11 mouse cellular contexts compared by ENCODE assay signal in the genomic region with DNA sequence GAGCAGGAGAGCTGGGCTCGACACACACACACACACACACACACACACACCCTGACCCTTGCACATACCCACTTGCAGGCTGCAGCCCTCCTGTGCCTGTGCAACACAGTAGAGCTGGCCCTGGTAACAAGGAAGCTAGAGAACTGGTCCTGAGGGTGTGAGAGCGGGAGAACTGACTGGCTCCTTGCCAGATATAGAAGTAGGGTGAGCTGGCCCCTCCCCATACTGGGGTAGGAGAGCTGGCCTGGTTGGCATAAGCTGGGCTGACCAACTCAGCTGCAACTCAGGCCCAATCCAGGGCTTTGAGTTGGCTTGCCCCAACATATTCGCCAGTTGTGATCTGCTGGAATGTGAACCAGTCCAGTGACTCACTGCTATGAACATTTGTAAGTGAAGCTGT. TPM values are rescaled to one million over a fixed set of nuclear protein-coding genes. Genes with fewer than 3 reads are reported as not detected.
A peak's percentile ranks its signal among the peaks of the same experiment; 100 is the strongest.
DNase-seq lines count a peak whose midpoint lies in the region; TF ChIP-seq lines count a peak whose summit lies in the region.
"Had no signal": no experiment of that assay in that cellular context is flagged by ENCODE, and none has a peak within 500 bp of the region (broad histone marks: within the 10 kb centered on the region; RNA-seq: fewer than 3 reads in every experiment).

No protein-coding gene starts in this region.

- no peaks in the 10 kb centered on the region for H3K27me3 ChIP-seq in thymus, adult 2 months (ENCODE audit: control insufficient read depth, insufficient read depth, low read length)
- H3K27me3 ChIP-seq: embryonic facial prominence, embryonic 15.5 days; neural tube, embryonic 12.5 days had no signal

- peak; percentile 51 to 83 for DNase-seq in adrenal gland, adult (ENCODE audit: inconsistent age in 2 of 2, low spot score in 1 of 2)
- no peak for DNase-seq in adrenal gland, postnatal 25 days
- peak; percentile 32 for DNase-seq in testis, postnatal 10 days (ENCODE audit: low spot score)
- DNase-seq in testis, postnatal 14 days (ENCODE audit: low spot score), result no peak
- DNase-seq in kidney, postnatal 36 days, result peak; percentile 24 to 25
- DNase-seq in urinary bladder, postnatal 36 days (ENCODE audit: low spot score in 2 of 2), result peak; percentile 65 to 79
- no peak for DNase-seq in heart, postnatal 14 days
- no peak for DNase-seq in thymus, adult 2 months

- 89% methylated on average over 3 of the region's 3 CpGs for WGBS in thymus, adult 2 months

- intact Hi-C loops in heart, postnatal 14 days (cut with DNase I), result no loop called here

- H3K27ac ChIP-seq in thymus, adult 2 months (ENCODE audit: control insufficient read depth, insufficient read depth, low read length), result no peak overlapping the region
- H3K27ac ChIP-seq: embryonic facial prominence, embryonic 15.5 days; hindbrain, postnatal 0 days; neural tube, embryonic 12.5 days had no signal

- no peak overlapping the region for H3K4me3 ChIP-seq in thymus, adult 2 months (ENCODE audit: control insufficient read depth, insufficient read depth, low read length)
- H3K4me3 ChIP-seq: embryonic facial prominence, embryonic 15.5 days; neural tube, embryonic 12.5 days had no signal

- no peak for TF ChIP-seq CTCF in thymus, adult 2 months (IDR thresholded peaks at IDR 0.05; ENCODE audit: borderline replicate concordance, control insufficient read depth, extremely low read depth, insufficient read depth, low read length, poor library complexity)

- TF ChIP-seq POLR2A in thymus, adult 2 months (IDR thresholded peaks at IDR 0.05; ENCODE audit: control insufficient read depth, extremely low read depth, insufficient read depth, low read length, poor library complexity), result no peak

- no peaks in the 10 kb centered on the region for H3K4me1 ChIP-seq in thymus, adult 2 months (replicated peaks; ENCODE audit: control insufficient read depth, insufficient read depth, low read length)
- H3K4me1 ChIP-seq: embryonic facial prominence, embryonic 15.5 days; neural tube, embryonic 12.5 days had no signal

- H3K36me3 ChIP-seq in thymus, adult 2 months (ENCODE audit: control insufficient read depth, insufficient read depth, low read length), result no peaks in the 10 kb centered on the region
- H3K36me3 ChIP-seq: embryonic facial prominence, embryonic 15.5 days; neural tube, embryonic 12.5 days had no signal

RNA-seq across cellular contexts. Expression of a gene that starts 51.8 kb away (rescaled TPM):
- total RNA-seq in adrenal gland, postnatal 25 days (2021), result 119 and 172 TPM in 2 replicates
- total RNA-seq in heart, postnatal 14 days (2021), result 10 to 100 TPM; 12.0 TPM
- polyA plus RNA-seq in thymus, adult 2 months (2012; rRNA removed), result 53.1 and 60.6 TPM in 2 replicates

Comparison
In these comparisons a context has a peak if more than half of its experiments do, and no peak if none do; other contexts are left out.
1. DNase-seq: peak in adrenal gland, adult (2 of 2), testis, postnatal 10 days (single experiment), kidney, postnatal 36 days (2 of 2) and urinary bladder, postnatal 36 days (2 of 2); none in adrenal gland, postnatal 25 days (single experiment), testis, postnatal 14 days (single experiment), heart, postnatal 14 days (0 of 2) and thymus, adult 2 months (single experiment).